Mouse (Mus musculus) spleen, adult 2 months (tissue): ENCODE results near the gene Lrp4. TPM values are rescaled to one million over a fixed set of nuclear protein-coding genes. Genes with fewer than 3 reads are reported as not detected.
A peak's percentile ranks its signal among the peaks of the same experiment; 100 is the strongest.
"Not testable (repeated sequence)": the region's sequence is repeated elsewhere in the genome, so short reads cannot be mapped to it uniquely, and the experiment has no call there.

ENCODE experiments used
- DNase-seq, 2 experiments: peaks; one replicate each; pipeline versions ENCODE4 v3.0.0 to v3.0.0-alpha.2; 2012 to 2021; ENCODE audit warnings: low spot score in 2 of 2, low read depth in 1 of 2
- H3K27ac ChIP-seq: fragments of 200-500 bp; 2 replicates; pipeline ENCODE4 v1.5.1; 2012; ENCODE audit warnings: low read length, inconsistent platforms; ENCODE audit not compliant: insufficient read depth
- H3K27me3 ChIP-seq: fragments of 200-500 bp; 2 replicates; pipeline ENCODE4 v1.6.1; 2012; ENCODE audit warnings: mild to moderate bottlenecking, moderate library complexity, low read length, inconsistent platforms; ENCODE audit not compliant: control insufficient read depth, insufficient read depth
- H3K36me3 ChIP-seq: fragments of 200-500 bp; 2 replicates; pipeline ENCODE4 v1.6.1; 2012; ENCODE audit warnings: mild to moderate bottlenecking, low read length, inconsistent platforms; ENCODE audit not compliant: control insufficient read depth, insufficient read depth
- H3K4me1 ChIP-seq: fragments of 200-500 bp; 2 replicates; pipeline ENCODE4 v1.6.1; 2011; ENCODE audit warnings: inconsistent platforms; ENCODE audit not compliant: control insufficient read depth, insufficient read depth, insufficient read length
- H3K4me3 ChIP-seq: fragments of 200-500 bp; 2 replicates; pipeline ENCODE4 v1.5.1; 2011; ENCODE audit warnings: mild to moderate bottlenecking, inconsistent platforms; ENCODE audit not compliant: insufficient read depth, insufficient read length; ENCODE audit errors: extremely low read depth
- CTCF ChIP-seq: fragments of 200-500 bp; IDR thresholded peaks from 2 replicates; pipeline ENCODE4 v1.5.1; 2011; ENCODE audit warnings: mild to moderate bottlenecking, inconsistent platforms; ENCODE audit not compliant: insufficient read depth, insufficient read length, insufficient replicate concordance; ENCODE audit errors: extremely low read depth
- POLR2A ChIP-seq: fragments of 200-500 bp; IDR thresholded peaks from 2 replicates; pipeline ENCODE4 v1.6.1; 2011; ENCODE audit warnings: low read depth, low read length, inconsistent platforms
- WGBS: fragments of 180-500 bp; shearing (Covaris S2); methylation state at CpG from one replicate; pipeline ENCODE4 v1.1.7; 2018; 5-methylcytosine and 5-hydroxymethylcytosine counted together
- polyA plus RNA-seq: library from polyadenylated mRNA; depleted of rRNA; stranded (reverse); fragments of >200 nt; gene quantifications from 2 replicates; pipeline ENCODE4 v1.2.3, GENCODE M21; 2012

The Lrp4 gene
- polyA plus RNA-seq, 1 experiment = 2.2 TPM

DNA sequence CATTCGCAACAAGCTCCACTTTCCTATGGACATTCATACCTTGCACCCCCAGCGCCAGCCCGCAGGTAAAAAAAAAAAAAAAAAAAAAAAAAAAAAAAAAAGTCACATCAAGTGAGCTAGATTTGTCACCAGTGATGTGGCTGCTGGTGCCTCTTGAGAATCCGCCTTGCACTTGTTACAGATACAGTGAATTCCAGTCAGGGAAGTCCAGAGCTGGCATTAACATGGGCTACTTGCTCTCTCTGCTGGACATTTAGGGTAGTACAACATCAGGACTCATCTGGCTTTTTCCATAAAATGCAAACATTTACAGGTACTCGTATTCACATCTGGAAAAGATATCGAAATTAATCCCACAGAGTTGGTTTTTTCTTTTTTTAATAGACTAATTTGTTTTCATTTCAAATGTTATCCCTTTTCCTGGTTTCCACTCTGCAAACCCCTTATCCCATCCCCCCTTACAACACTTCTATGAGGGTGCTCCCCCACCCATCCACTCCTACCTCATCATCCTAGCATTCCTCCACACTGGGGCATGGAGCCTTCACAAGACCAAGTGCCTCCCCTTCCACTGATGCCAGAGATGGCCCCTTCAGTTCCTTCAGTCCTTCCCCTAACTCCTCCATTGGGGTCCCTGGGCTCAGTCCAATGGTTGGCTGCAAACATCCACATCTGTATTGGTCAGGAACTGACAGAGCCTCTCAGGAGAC, 23.6 kb downstream of the Lrp4 start:
- 60% methylated on average over 6 of the region's 6 CpGs for WGBS
- peak; percentile 11; the same call in 1 of the 2 replicates for TF ChIP-seq CTCF
- TF ChIP-seq POLR2A = no peak

DNA sequence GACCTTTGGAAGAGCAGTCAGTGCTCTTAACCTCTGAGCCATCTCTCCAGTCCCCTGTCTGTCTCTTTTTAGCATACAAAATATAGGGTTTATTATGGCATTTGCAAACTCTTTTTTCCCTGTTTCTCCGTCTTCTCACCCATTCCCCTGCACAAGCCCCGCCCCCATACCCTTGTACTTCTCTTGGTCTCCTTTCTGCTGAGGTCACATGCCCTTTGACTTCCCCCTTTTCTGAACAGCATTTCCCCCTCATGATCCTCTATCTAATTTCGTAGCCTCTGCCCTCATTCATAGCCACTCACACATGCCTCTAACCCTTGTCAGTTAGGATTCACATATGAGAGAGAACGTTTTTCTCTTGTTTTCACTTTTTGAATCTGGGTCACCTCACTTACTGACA, 27.4 kb downstream of the Lrp4 start:
- H3K4me3 ChIP-seq = no peak overlapping the region
- H3K4me1 ChIP-seq = no peaks in the 10 kb centered on the region
- H3K36me3 ChIP-seq = no peaks in the 10 kb centered on the region
- H3K27me3 ChIP-seq = no peaks in the 10 kb centered on the region
- TF ChIP-seq CTCF = no peak
- no peak for TF ChIP-seq POLR2A
- DNase-seq = no peak
- no peak overlapping the region for H3K27ac ChIP-seq
- 23% methylated on average over 4 of the region's 4 CpGs for WGBS

More for the DNA sequence above, 23.6 kb downstream of the Lrp4 start:
- H3K27me3 ChIP-seq = no peaks in the 10 kb centered on the region
- no peaks in the 10 kb centered on the region for H3K36me3 ChIP-seq
- DNase-seq = no peak
- no peak overlapping the region for H3K27ac ChIP-seq
- H3K4me3 ChIP-seq = no peak overlapping the region
- H3K4me1 ChIP-seq = no peaks in the 10 kb centered on the region; the same call in 1 of the 2 replicates

DNA sequence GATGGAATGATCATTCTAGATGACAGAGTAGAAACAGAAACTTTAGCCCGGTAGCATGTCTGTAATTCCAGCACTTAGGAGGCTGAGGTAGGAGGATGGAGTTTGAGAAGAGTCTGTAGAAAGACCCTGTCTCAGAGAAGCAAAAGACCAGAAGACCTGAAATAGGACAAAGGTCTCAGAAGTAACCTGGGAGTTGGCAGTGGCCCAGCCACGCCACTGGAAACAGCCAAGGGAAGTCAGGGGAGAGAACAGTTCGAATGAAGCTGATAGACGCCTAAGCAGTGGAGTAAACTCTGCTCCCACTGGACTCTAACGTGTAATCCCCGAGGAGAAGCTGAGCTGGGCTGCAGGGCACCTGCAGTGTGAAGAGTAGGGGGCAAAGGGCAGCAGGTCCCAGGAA, 27.9 kb downstream of the Lrp4 start:
- no peak for TF ChIP-seq CTCF
- TF ChIP-seq POLR2A = no peak
- WGBS = 65% methylated on average over 6 of the region's 6 CpGs
- Histone ChIP-seq H3K4me1 (no peaks in the 10 kb centered on the region), H3K36me3 (no peaks in the 10 kb centered on the region), H3K27ac (peak overlapping the region; percentile 7), H3K4me3 (no peak overlapping the region), H3K27me3 (no peaks in the 10 kb centered on the region)
- no peak for DNase-seq

DNA sequence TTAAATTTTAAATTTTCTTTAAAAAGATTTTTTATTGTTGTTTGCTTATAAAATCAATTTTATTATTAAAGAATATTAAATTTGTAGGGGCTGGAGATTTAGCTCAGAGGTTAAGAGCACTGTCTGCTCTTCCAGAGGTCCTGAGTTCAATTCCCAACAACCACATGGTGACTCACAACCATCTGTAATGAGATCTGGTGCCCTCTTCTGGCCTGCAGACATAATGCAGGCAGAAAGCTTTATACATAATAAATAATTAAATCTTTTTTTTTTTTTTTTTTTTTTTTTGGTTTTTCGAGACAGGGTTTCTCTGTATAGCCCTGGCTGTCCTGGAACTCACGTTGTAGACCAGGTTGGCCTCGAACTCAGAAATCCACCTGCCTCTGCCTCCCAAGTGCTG, 30.0 kb downstream of the Lrp4 start:
- H3K36me3 ChIP-seq, H3K4me3 ChIP-seq, DNase-seq, H3K27me3 ChIP-seq, H3K27ac ChIP-seq, H3K4me1 ChIP-seq: not testable (repeated sequence)
- WGBS = 24% methylated on average over 3 of the region's 3 CpGs

DNA sequence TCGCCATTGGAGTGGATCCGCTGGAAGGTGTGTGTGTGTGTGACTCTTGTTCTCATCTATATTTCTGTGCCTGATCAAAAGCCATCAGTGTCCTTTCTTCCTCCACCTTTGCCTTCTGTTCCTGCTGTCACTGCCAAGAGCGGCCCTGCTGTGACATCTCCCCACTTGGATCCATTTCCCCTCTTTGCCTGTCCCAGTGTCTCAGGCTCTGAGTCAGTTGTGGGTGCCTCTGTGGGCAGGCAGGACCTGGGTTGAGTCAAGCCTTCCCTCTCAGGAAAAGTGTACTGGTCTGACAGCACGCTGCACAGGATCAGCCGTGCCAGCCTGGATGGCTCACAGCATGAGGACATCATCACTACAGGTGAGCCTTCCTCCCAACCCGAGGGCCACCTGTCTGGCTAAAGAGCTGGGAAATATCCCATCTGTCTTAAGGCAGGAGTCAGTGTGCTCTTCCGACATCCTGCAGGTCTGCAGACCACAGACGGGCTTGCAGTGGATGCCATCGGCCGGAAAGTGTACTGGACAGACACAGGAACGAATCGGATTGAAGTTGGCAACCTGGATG, 34.8 kb downstream of the Lrp4 start:
- Histone ChIP-seq H3K4me3 (no peak overlapping the region), H3K4me1 (no peaks in the 10 kb centered on the region), H3K27ac (no peak overlapping the region), H3K36me3 (no peaks in the 10 kb centered on the region), H3K27me3 (no peaks in the 10 kb centered on the region)
- WGBS = 93% methylated on average over 12 of the region's 12 CpGs
- DNase-seq = no peak
- no peak for TF ChIP-seq CTCF

DNA sequence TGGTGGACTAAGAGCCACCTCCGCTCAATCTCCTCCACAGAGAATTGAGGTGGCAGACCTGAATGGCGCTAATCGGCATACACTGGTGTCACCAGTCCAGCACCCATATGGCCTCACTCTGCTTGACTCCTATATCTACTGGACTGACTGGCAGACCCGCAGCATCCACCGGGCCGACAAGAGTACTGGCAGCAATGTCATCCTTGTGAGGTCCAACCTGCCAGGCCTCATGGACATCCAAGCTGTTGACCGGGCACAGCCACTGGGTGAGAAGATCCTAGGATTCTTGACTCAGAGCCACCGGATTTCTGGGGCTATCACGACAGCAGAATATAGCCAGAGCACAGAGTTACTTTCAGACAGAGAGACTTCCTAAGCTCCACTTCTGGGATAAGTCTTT, 36.7 kb downstream of the Lrp4 start:
- Histone ChIP-seq H3K27ac (no peak overlapping the region), H3K36me3 (no peaks in the 10 kb centered on the region), H3K27me3 (no peaks in the 10 kb centered on the region), H3K4me1 (no peaks in the 10 kb centered on the region), H3K4me3 (no peak overlapping the region)
- WGBS = 93% methylated on average over 9 of the region's 9 CpGs
- no peak for DNase-seq
- TF ChIP-seq POLR2A = no peak
- no peak for TF ChIP-seq CTCF

DNA sequence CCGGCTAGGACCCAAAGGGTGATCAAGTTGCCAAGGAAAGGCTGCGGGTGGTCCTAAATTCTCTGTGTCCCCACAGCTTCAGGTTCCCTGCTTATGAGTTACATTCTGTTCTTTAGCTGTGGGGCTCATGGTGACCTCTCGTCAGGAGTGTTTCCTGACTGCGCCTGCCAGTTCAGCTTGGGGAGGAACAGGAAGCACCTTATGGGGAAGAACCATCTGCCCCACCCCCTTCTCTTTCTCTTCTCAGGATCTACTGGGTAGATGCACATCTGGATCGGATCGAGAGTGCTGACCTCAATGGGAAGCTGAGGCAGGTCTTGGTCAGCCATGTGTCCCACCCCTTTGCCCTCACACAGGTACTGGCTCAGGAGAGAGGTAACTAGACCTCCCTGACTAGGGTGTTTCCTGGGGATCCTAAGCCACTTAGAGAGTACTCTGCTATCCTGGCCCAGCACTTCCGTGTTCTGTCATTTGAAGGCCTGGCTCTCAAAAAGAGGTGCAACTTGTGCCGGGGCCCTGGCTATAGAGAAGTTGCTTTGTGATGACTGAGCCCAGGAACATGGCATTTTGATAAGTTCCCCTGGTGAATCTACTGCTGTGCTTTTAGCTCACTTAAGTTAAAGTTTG, 40.9 kb downstream of the Lrp4 start:
- TF ChIP-seq CTCF = no peak
- no peak for TF ChIP-seq POLR2A
- no peaks in the 10 kb centered on the region for H3K4me1 ChIP-seq
- WGBS = 33% methylated on average over 8 of the region's 8 CpGs
- H3K4me3 ChIP-seq = peak overlapping the region; percentile 16; the same call in 1 of the 2 replicates
- H3K27me3 ChIP-seq = no peaks in the 10 kb centered on the region
- peak overlapping the region; percentile 11; the same call in 1 of the 2 replicates for H3K27ac ChIP-seq
- DNase-seq = no peak
- no peaks in the 10 kb centered on the region for H3K36me3 ChIP-seq
